Mouse (Mus musculus) kidney, postnatal 0 days (tissue): Measurements from ENCODE around the gene Srp68. TPM values are rescaled to one million over a fixed set of nuclear protein-coding genes. Genes with fewer than 3 reads are reported as not detected.

Experiments used
- ATAC-seq: fragments of 200-750 bp; cut with Nextera tagmentation; replicated peaks from 2 replicates; pipeline ENCODE4 v1.8.0; 2017; ENCODE audit warnings: low read depth, moderate number of reproducible peaks, moderate TSS enrichment, moderate library complexity; ENCODE audit not compliant: low FRiP score
- DNase-seq: peaks from one replicate; pipeline ENCODE4 v3.0.0-alpha.2; 2016; ENCODE audit warnings: low spot score
- H3K27ac ChIP-seq: fragments of 300-500 bp; sonication (generic); 2 replicates; pipeline ENCODE4 v1.5.1; 2014; ENCODE audit warnings: mild to moderate bottlenecking
- H3K27me3 ChIP-seq: fragments of 300-500 bp; sonication (generic); 2 replicates; pipeline ENCODE4 v1.6.1; 2014; ENCODE audit warnings: low read length, mixed read lengths; ENCODE audit not compliant: insufficient read depth
- H3K36me3 ChIP-seq: fragments of 300-500 bp; sonication (generic); 2 replicates; pipeline ENCODE4 v1.6.1; 2014; ENCODE audit warnings: low read length, mixed read lengths; ENCODE audit not compliant: insufficient read depth
- H3K4me1 ChIP-seq: fragments of 300-500 bp; sonication (generic); replicated peaks from 2 replicates; pipeline ENCODE4 v1.6.1; 2014; ENCODE audit warnings: antibody characterized with exemption, low read length, mixed read lengths; ENCODE audit not compliant: insufficient read depth
- H3K4me2 ChIP-seq: fragments of 300-500 bp; sonication (generic); 2 replicates; pipeline ENCODE4 v1.6.1; 2014; ENCODE audit warnings: mild to moderate bottlenecking, low read length, moderate library complexity, mixed read lengths
- H3K4me3 ChIP-seq: fragments of 300-500 bp; sonication (generic); replicated peaks from 2 replicates; pipeline ENCODE4 v1.5.1; 2014; ENCODE audit warnings: low read depth, low read length
- H3K9ac ChIP-seq: fragments of 300-500 bp; sonication (generic); 2 replicates; pipeline ENCODE4 v1.6.1; 2014; ENCODE audit warnings: low read depth, low read length
- H3K9me3 ChIP-seq: fragments of 300-500 bp; sonication (generic); replicated peaks from 2 replicates; pipeline ENCODE4 v1.6.1; 2016; ENCODE audit warnings: low read length, inconsistent platforms, mixed read lengths
- CTCF ChIP-seq: IDR thresholded peaks from 2 replicates; pipeline ENCODE4 v1.5.1; 2016; ENCODE audit warnings: antibody characterized with exemption, low read depth, mild to moderate bottlenecking, moderate library complexity
- WGBS: fragments of 180-500 bp; shearing (Covaris S2); extraction: QIAGEN DNeasy Blood & Tissue Kit; methylation state at CpG from one replicate; pipeline ENCODE4 v1.1.7; 2014; 5-methylcytosine and 5-hydroxymethylcytosine counted together
- polyA plus RNA-seq: library from polyadenylated mRNA; unstranded; fragments of >200 nt; fragmentation: Nextera tagmentation; extraction: Ambion mirVana; gene quantifications from 2 replicates; pipeline ENCODE4 v1.2.1, GENCODE M21; 2015

Gene Srp68
- polyA plus RNA-seq = 62.1 and 69.1 TPM in 2 replicates

GRCm38 (mm10) chr11:116274045-116274666, at the start of gene Srp68:
Gene Srp68 (minus strand): TSS chr11:116274217.
- H3K4me3 ChIP-seq = peak within 1 kb of the TSS; percentile 73
- 2% methylated on average over 32 of the region's 32 CpGs for WGBS
- peak within 1 kb of the TSS; percentile 91 for H3K27ac ChIP-seq
- H3K9ac ChIP-seq = peak within 1 kb of the TSS; percentile 78
- no peaks in the 10 kb centered on the region for H3K9me3 ChIP-seq
- TF ChIP-seq CTCF = peak; percentile 45; the same call in 1 of the 2 replicates
- H3K4me2 ChIP-seq = peak within 1 kb of the TSS; percentile 90
- DNase-seq (peak; percentile 98), ATAC-seq (peak; percentile 95)
- H3K27me3 ChIP-seq = no peaks in the 10 kb centered on the region
- peaks cover 21% of the 10 kb centered on the region for H3K36me3 ChIP-seq
- 0 out of 2 replicates have a peak, but pooled peaks cover 9% of the 10 kb centered on the region for H3K4me1 ChIP-seq

- 2% methylated on average over 41 of the region's 41 CpGs for WGBS
- Histone ChIP-seq H3K9ac (peak overlapping the region; percentile 40), H3K9me3 (no peaks in the 10 kb centered on the region), H3K27ac (no peak overlapping the region), H3K27me3 (no peaks in the 10 kb centered on the region), H3K36me3 (no peaks in the 10 kb centered on the region), H3K4me3 (peak overlapping the region; percentile 37), H3K4me2 (peak overlapping the region; percentile 94), H3K4me1 (0 out of 2 replicates have a peak, but pooled peaks cover 5% of the 10 kb centered on the region)
- DNase-seq (peak; percentile 90), ATAC-seq (peak; percentile 60)
- TF ChIP-seq CTCF = peak; percentile 99
Observed at GRCm38 (mm10) chr11:116318719-116319659, 45.0 kb upstream of the Srp68 start.

DNA sequence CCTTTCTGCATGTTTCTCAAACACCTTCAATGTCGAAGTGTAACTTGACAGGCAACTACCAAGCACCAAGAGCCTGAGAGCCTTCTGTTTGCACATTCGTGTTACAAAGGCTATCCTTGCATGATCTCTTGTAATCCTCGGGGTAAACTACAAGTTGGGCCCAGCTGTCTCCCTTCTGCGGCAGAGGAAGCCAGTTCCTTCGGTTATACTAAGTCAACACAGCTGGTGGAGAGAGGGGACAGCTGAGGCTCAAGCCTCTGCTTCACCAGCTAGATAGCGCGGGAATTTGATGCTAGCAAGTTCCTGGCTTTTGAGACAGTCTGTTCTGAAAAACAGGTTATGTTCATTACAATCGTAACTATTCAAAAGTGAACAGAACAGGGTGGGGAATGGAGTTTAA, 38.3 kb upstream of the Srp68 start:
- no peaks in the 10 kb centered on the region for H3K27me3 ChIP-seq
- no peaks in the 10 kb centered on the region for H3K4me1 ChIP-seq
- ATAC-seq (no peak), DNase-seq (peak; percentile 79)
- no peak overlapping the region for H3K4me3 ChIP-seq
- H3K9ac ChIP-seq = no peak overlapping the region
- H3K9me3 ChIP-seq = no peaks in the 10 kb centered on the region
- no peaks in the 10 kb centered on the region for H3K36me3 ChIP-seq
- WGBS = 38% methylated on average over 8 of the region's 8 CpGs
- H3K4me2 ChIP-seq = no peak overlapping the region
- TF ChIP-seq CTCF = no peak
- H3K27ac ChIP-seq = no peak overlapping the region

DNA sequence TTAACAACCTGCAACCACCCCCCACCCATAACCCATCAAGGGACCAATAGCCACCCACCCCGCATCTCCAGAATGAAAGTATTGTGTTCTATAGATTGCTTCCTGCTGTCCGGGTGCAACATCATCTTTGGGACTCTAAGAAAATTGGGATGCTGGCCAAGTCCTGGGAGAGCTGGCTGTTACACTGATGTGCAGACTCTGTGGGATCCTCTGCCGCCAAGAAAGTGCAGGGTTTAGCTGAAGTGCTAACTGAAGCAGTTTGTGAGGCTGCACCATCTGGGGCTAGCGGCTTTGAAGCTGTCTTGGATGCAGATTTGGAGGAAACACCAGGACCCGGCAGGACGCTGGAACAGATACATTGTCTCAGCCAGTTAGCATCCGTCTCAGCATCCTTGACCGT, 37.2 kb upstream of the Srp68 start:
- Histone ChIP-seq H3K36me3 (no peaks in the 10 kb centered on the region), H3K9me3 (no peaks in the 10 kb centered on the region), H3K27ac (no peak overlapping the region), H3K4me2 (no peak overlapping the region), H3K4me3 (no peak overlapping the region), H3K9ac (no peak overlapping the region), H3K4me1 (0 out of 2 replicates have a peak, but pooled peaks cover under 1% of the 10 kb centered on the region), H3K27me3 (no peaks in the 10 kb centered on the region)
- no peak for DNase-seq
- 43% methylated on average over 8 of the region's 8 CpGs for WGBS
- ATAC-seq = no peak
- TF ChIP-seq CTCF = no peak

DNA sequence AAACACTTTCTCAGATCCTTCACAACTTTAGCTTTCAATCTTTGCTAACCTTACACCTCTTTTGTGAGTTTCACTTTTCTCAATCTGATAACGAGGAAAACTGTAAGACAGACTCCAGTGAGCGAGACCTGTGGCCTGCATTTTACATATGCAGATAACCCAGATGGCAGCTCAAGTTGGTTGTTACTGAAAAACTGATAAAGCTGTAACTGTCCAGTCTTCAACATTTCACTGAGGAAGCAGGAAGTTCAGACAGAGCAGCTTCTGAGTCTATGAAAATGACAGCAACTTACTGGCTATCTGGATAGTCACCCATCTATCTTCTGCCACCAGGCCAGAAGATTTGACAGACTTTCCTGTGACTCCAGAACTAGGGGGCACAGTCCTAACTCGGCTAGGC, 35.6 kb upstream of the Srp68 start:
- ATAC-seq (no peak), DNase-seq (no peak)
- H3K9ac ChIP-seq = no peak overlapping the region
- no peaks in the 10 kb centered on the region for H3K27me3 ChIP-seq
- no peak overlapping the region for H3K4me2 ChIP-seq
- 0 out of 2 replicates have a peak, but pooled peaks cover 4% of the 10 kb centered on the region for H3K36me3 ChIP-seq
- H3K4me1 ChIP-seq = 0 out of 2 replicates have a peak, but pooled peaks cover 6% of the 10 kb centered on the region
- no peak overlapping the region for H3K4me3 ChIP-seq
- 77% methylated on average over 3 of the region's 3 CpGs for WGBS
- TF ChIP-seq CTCF = no peak
- no peak overlapping the region for H3K27ac ChIP-seq
- no peaks in the 10 kb centered on the region for H3K9me3 ChIP-seq
